Mouse (Mus musculus): ENCODE measurements around the gene Ubald2. TPM values are rescaled to one million over a fixed set of nuclear protein-coding genes. Genes with fewer than 3 reads are reported as not detected.

Gene Ubald2
- polyA plus RNA-seq, 1 experiment from 2014 or later, result 56.6 TPM

- Histone ChIP-seq H3K9me3 (ENCODE audit: low read length) (no peaks in the 10 kb centered on the region), H3K4me2 (replicated peaks; ENCODE audit: low read depth, low read length) (peak overlapping the region; percentile 35), H3K27me3 (replicated peaks; ENCODE audit: insufficient read depth, low read length) (no peaks in the 10 kb centered on the region), H3K4me3 (ENCODE audit: low read depth, low read length) (0 out of 2 replicates have a peak overlapping the region, but pooled peaks have one; percentile 4), H3K4me1 (ENCODE audit: insufficient read depth, low read depth, low read length) (peaks cover 11% of the 10 kb centered on the region; the same call in 1 of the 2 replicates), H3K27ac (ENCODE audit: low read length) (peak overlapping the region; percentile 55), H3K9ac (replicated peaks; ENCODE audit: low read depth) (no peak overlapping the region; the same call in 1 of the 2 replicates), H3K36me3 (ENCODE audit: insufficient read depth, low read length) (peaks cover 11% of the 10 kb centered on the region; the same call in 1 of the 2 replicates)
- ATAC-seq (no peak), DNase-seq (ENCODE audit: low spot score) (peak; percentile 75)
- 22% methylated on average over 4 of the region's 4 CpGs for WGBS
- TF ChIP-seq CTCF (IDR thresholded peaks at IDR 0.05) (no peak), EP300 (IDR thresholded peaks at IDR 0.05) (peak; percentile 72)
These were observed 2.9 kb downstream of the Ubald2 start for GRCm38 (mm10) chr11:116436725-116437331.

- Histone ChIP-seq H3K9ac (replicated peaks; ENCODE audit: low read depth) (no peak overlapping the region), H3K27me3 (replicated peaks; ENCODE audit: insufficient read depth, low read length) (no peaks in the 10 kb centered on the region), H3K36me3 (ENCODE audit: insufficient read depth, low read length) (peaks cover 11% of the 10 kb centered on the region; the same call in 1 of the 2 replicates), H3K4me1 (ENCODE audit: insufficient read depth, low read depth, low read length) (peaks cover 11% of the 10 kb centered on the region; the same call in 1 of the 2 replicates), H3K9me3 (ENCODE audit: low read length) (no peaks in the 10 kb centered on the region), H3K4me3 (ENCODE audit: low read depth, low read length) (no peak overlapping the region), H3K4me2 (replicated peaks; ENCODE audit: low read depth, low read length) (peak overlapping the region; percentile 35; the same call in 1 of the 2 replicates), H3K27ac (ENCODE audit: low read length) (peak overlapping the region; percentile 55; the same call in 1 of the 2 replicates)
- WGBS, result 76% methylated on average over 11 of the region's 11 CpGs
- TF ChIP-seq EP300 (IDR thresholded peaks at IDR 0.05) (no peak), CTCF (IDR thresholded peaks at IDR 0.05) (no peak)
- ATAC-seq, result no peak
- DNase-seq (ENCODE audit: low spot score), result no peak
These were observed 3.6 kb downstream of the Ubald2 start for GRCm38 (mm10) chr11:116437541-116437940.

- Histone ChIP-seq H3K27me3 (replicated peaks; ENCODE audit: insufficient read depth, low read length) (no peaks in the 10 kb centered on the region), H3K9me3 (ENCODE audit: low read length) (no peaks in the 10 kb centered on the region), H3K9ac (replicated peaks; ENCODE audit: low read depth) (no peak overlapping the region), H3K4me1 (ENCODE audit: insufficient read depth, low read depth, low read length) (peaks cover 11% of the 10 kb centered on the region; the same call in 1 of the 2 replicates), H3K36me3 (ENCODE audit: insufficient read depth, low read length) (peaks cover 11% of the 10 kb centered on the region; the same call in 1 of the 2 replicates), H3K4me2 (replicated peaks; ENCODE audit: low read depth, low read length) (no peak overlapping the region), H3K27ac (ENCODE audit: low read length) (no peak overlapping the region), H3K4me3 (ENCODE audit: low read depth, low read length) (no peak overlapping the region)
- no peak for ATAC-seq
- no peak for DNase-seq (ENCODE audit: low spot score)
- TF ChIP-seq EP300 (IDR thresholded peaks at IDR 0.05) (no peak), CTCF (IDR thresholded peaks at IDR 0.05) (0 out of 2 replicates have a peak, but pooled peaks have one; percentile 8)
- WGBS, result 71% methylated on average over 19 of the region's 19 CpGs
These were observed 5.7 kb downstream of the Ubald2 start for GRCm38 (mm10) chr11:116439269-116440240.

- DNase-seq (ENCODE audit: low spot score) (peak; percentile 15), ATAC-seq (no peak)
- no peak overlapping the region for H3K9ac ChIP-seq (replicated peaks; ENCODE audit: low read depth)
- WGBS, result 50% methylated on average over 7 of the region's 7 CpGs
- H3K4me3 ChIP-seq (ENCODE audit: low read depth, low read length), result no peak overlapping the region
- H3K27ac ChIP-seq (ENCODE audit: low read length), result no peak overlapping the region
- H3K27me3 ChIP-seq (replicated peaks; ENCODE audit: insufficient read depth, low read length), result no peaks in the 10 kb centered on the region
- H3K9me3 ChIP-seq (ENCODE audit: low read length), result no peaks in the 10 kb centered on the region
- TF ChIP-seq EP300 (IDR thresholded peaks at IDR 0.05) (no peak), CTCF (IDR thresholded peaks at IDR 0.05) (no peak)
- H3K36me3 ChIP-seq (ENCODE audit: insufficient read depth, low read length), result peaks cover 11% of the 10 kb centered on the region; the same call in 1 of the 2 replicates
- no peak overlapping the region for H3K4me2 ChIP-seq (replicated peaks; ENCODE audit: low read depth, low read length)
- H3K4me1 ChIP-seq (ENCODE audit: insufficient read depth, low read depth, low read length), result peaks cover 7% of the 10 kb centered on the region; the same call in 1 of the 2 replicates
These were observed 6.6 kb downstream of the Ubald2 start for GRCm38 (mm10) chr11:116440408-116441068.

- TF ChIP-seq CTCF (IDR thresholded peaks at IDR 0.05) (no peak), EP300 (IDR thresholded peaks at IDR 0.05) (no peak)
- 0 out of 2 replicates have a peak, but pooled peaks cover 4% of the 10 kb centered on the region for H3K27me3 ChIP-seq (replicated peaks; ENCODE audit: insufficient read depth, low read length)
- H3K9me3 ChIP-seq (ENCODE audit: low read length), result no peaks in the 10 kb centered on the region
- 76% methylated on average over 15 of the region's 15 CpGs for WGBS
- H3K4me3 ChIP-seq (ENCODE audit: low read depth, low read length), result no peak overlapping the region
- no peak for DNase-seq (ENCODE audit: low spot score)
- H3K27ac ChIP-seq (ENCODE audit: low read length), result no peak overlapping the region
- no peak overlapping the region for H3K4me2 ChIP-seq (replicated peaks; ENCODE audit: low read depth, low read length)
- peaks cover under 1% of the 10 kb centered on the region; the same call in 1 of the 2 replicates for H3K4me1 ChIP-seq (ENCODE audit: insufficient read depth, low read depth, low read length)
- H3K36me3 ChIP-seq (ENCODE audit: insufficient read depth, low read length), result peaks cover 11% of the 10 kb centered on the region; the same call in 1 of the 2 replicates
- no peak for ATAC-seq
- H3K9ac ChIP-seq (replicated peaks; ENCODE audit: low read depth), result no peak overlapping the region
These were observed 8.4 kb downstream of the Ubald2 start for GRCm38 (mm10) chr11:116442129-116442866.
